Mouse (Mus musculus): ENCODE measurements at regions not wholly inside any gene's neighbourhood (a gene's known extent, or its start where the extent isn't known, plus 50 kb on each side); places are given as distances from the start of the nearest gene placed in this dataset.

DNA sequence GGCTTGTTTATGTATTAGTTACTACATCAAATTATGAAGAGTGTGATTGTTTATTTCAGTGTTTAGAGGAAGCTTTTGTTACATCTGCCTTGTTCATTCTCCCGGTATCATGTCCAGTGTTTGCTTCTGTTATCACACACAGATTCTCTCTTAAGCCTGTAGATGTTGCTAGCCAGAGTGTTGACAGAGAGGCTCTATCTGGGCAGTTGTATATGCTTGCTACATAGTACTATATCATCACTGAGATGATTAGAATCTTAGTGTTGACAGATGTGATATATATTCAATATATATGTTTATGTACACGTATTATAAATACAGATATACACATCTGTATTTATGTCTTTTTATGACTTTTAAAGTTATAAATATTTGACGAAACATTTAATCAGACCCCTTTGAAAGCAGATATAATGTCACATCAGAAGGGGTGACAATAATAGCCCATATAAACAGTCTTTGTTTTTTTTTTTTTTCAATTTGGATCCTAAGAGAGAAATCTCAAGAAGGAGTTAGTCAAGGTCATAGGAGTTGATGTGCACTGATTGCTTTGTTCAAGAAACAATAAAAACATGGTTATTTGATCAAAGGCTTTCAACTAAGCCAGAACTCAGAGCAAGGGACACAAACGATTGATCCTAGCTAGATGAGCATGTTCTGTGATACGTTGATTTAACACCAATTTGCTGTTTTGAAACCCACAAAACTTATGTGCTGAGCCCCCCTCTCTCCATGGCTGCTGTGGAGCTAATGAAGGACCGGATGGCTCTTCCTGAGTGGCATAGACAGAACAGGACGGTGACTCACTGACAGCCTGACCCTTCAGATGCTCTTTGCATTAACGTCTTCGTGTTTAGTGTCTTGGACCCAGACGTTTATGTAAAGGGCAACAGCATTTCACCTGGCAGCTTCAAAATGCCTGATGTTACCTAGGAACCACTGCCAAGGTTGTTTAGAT, 352.8 kb upstream of the Arglu1 start:
- ATAC-seq = no peak

DNA sequence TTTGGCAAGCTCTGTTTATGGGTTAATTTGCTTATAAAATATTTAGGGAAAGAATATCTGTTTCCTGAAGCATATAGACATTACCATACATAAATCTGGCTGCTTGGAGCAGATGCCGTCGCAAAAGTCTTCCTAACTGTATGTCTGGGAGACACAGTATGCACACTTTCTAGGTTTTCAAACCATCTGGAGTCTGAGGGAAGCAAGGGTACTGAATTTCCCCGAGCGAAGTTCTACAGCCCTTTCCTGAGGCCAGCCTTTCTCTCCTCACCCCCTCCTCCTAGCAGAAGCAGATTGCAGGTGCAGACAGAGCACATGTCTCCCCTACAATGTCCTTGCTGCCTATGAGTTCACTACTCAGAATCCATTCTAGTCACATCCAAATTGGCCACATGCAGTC, 338.8 kb upstream of the Arglu1 start:
- ATAC-seq = no peak

DNA sequence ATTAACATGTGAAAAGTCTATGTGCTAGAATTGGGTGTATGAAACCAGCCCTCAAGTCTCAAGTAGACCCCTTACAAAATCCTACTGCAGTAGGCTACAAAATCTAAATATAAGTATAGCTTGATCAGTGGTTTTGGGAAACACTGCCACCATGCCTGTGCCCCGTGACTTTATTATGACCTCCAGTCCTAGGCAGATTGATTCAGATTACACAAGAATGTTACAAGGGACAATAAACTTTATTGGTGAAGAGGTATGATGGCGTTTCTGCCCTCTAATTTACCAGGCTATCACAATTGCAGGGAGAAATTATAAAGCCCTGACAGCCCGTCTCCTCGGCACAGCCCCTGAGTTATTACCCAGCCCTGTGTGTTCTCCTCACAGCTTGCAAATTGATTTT, 337.4 kb upstream of the Arglu1 start:
- no peak for ATAC-seq

DNA sequence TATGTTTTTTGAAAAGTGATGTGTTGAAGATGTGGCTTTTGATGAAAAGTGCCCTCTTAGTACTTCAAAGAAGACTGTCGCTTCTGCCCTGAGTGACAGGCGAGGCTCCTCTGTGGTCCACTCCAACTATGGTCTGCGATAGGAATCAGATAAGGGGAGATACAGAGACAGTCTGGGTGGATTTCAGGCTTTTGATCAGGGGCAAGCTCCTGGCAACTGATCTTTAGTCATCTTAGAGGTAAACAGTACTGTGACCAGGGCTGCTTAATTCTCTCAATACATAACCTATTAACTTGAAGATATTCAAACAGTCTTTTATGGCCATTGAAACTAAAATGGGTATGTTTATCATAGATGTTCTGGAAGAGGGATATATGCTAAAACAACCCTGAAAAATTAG, 335.6 kb upstream of the Arglu1 start:
- no peak for ATAC-seq

DNA sequence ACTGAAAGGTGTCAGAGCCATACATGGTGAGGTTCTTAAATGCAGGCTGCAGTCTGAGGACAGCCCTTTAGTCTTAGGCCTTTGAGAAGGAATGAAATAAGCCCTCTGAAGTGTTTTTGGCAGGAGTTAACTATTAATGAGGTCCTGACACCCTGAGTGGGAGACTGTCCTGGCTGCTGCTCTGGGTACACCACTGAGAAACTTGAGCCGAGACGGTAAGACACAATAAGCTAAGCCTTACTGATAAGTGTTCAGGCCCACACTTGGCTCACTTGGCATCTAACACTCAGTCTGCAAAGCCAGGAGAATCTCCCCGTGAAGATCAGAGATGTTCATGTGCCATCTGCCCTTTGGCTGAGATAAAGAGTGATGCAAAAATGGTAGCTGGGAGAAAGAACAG, 335.1 kb upstream of the Arglu1 start:
- ATAC-seq = no peak

DNA sequence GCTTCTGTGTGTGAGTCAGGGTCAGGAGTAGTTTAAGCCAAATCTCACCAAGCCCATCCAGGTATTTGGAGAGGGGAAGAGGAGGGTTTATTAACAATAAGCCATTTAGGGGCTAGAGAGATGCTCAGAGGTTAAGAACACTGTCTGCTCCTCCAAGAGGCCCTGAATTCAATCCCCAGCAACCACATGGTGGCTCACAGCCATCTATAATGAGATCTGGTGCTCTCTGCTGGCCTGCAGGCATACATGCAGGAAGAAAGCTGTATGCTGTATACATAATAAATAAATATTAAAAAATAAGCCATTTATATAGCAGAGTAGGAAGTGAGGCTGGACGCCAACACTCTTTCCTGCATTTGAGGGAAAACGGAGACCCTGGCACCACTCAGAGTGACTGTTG, 330.4 kb upstream of the Arglu1 start:
- ATAC-seq = no peak

DNA sequence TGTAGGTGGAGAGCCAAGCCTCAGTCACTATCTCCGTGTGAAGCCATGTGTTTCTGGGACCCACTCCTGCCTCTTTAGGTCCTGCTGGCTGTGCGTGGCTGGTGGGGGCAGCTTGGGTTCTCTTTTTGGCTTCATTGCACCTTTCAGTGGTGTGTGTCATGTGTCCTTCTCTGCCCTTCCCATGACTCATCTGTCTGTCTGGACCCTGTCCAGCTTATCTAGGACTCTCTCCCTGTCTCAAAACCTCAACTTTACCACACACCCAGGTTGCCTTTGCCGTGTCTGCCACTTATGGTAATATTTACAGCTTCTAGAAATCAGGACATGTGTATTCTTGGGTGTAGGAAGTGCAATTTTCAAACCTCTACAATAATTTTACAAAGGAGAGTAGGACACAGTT, 329.9 kb upstream of the Arglu1 start:
- no peak for ATAC-seq

DNA sequence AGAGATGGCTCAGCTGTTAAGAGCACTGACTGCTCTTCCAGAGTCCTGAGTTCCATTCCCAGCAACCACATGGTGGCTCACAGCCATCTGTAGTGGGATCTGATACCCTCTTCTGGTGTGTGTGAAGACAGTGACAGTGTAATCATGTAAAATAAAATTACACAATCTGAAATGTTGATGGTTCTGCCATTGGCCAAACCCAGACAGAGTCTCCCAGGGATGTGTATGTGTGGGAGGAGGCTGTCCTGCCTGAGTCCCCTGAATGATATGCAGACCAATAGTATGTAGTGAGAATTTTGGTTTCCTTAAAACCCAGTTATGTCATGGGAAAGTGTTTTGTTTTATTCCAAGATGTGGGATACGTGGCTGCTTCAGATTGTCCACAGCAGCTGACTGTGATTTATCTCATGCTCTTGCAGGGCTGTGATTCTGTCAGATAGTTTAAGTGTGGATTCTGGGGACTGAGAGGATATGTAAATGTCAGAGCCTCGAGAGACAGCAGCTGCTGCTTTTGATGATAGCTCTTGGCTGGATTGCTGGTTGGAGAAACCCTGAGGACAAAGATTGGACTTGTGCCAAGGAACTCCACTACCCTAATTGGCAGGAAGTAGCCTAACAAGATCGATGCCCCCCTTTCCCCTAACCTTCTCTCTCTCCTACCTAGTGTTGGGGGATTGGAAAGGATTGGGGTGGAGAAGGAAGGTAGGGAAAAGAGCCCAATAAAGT, 321.6 kb upstream of the Arglu1 start:
- no peak for ATAC-seq

DNA sequence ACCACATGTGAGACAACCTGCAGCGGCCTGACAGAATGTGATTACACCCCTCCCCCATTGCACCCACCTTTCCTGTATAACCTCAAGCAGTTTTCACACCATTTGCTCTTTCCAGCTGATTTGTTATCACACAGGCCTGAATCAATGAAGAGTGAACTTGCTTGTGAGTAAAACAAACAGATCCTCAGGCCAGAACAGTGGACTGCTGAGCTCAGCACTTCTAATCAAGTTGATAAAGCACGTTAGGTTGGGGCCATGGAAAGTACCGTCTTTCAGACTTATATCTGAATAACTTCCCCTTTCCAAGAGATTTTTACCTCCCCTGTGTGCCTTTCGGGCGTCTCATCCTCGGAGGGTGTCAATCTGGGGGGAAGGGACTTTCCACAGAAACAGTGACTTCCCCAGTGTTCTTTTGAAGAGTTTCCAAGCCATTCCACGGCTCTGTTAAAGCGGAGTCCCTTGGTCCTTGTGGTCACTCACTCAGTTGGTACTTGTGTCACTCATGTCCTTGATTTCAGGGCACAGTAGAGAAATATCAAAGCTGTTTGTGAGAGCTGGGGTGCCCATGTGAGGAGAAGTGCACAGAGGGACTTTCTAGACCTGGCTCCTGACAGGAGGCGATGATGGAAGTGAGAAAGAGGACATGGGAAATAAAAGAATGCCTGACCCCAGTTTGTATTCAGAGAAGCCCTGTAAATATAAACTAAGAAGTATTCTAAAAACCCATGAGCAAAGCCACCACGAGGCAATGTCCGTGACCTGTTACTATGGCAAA, 317.9 kb upstream of the Arglu1 start:
- ATAC-seq = no peak

DNA sequence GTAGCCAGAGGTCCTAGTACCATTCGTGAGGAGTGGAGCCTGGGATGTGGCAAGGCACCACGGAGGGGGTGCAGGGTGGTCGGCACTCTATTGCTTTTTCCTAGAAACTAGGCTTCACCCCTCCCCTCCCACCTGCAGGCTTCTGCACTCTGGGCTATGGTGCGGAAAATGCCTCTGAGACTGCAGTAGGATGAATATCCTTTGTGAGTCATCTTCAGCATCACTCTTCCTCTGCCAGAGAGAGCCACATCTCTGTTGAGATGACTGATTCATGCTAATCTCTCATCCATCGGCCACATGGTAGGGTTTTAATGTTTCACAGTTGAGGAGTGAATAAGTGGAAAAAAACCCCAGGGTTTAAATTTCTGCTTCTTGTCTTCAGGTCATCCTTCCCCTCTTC, 309.6 kb upstream of the Arglu1 start:
- no peak for ATAC-seq

DNA sequence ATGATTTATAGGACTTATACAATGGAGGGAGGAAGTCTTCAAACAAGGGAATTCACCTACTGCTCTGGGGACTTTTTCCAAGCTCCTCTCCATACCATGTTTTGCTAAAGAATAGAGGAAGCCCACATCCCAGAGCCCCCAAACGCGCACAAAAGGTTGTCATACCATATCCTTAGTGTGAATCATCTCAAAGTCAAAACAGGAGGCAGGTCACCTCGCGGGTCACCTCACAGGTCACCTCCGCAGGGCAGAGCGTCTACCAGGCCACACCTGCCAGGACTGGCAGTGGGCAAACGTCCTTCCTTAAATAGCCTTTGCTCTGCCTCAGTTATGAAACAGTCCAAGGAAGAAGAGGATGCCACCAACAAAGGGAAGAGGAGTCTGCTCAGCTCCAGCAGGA, 307.3 kb upstream of the Arglu1 start:
- ATAC-seq = no peak

DNA sequence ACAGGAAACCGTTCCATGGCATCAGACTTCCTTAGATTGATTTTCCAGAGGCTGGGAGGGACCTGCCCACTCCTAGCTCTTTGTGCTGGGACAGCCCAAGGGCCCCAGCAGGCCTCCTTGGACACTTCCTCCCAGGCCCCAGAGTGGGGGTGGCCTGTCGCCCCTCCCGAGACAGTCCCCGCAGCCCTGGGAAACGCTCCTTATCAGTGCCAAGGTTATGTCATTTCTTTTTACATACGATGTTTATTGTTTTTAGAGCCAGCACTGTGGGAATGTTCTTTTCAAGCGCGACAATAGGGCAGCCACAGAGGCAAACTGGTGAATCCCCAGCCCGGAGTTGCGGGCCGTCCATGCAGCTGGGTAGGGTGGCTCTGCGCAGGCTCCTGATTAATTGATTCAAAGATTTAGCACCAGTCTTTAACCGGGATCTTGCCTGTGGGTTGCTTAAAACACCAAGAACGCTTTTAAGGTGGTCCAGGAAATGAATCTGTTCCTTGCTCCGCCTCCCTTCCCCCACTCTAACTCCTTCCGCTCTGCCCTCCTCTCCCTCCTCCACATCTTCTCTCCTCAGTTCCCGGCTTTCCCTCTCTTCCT, 304.4 kb upstream of the Arglu1 start:
- no peak for ATAC-seq

DNA sequence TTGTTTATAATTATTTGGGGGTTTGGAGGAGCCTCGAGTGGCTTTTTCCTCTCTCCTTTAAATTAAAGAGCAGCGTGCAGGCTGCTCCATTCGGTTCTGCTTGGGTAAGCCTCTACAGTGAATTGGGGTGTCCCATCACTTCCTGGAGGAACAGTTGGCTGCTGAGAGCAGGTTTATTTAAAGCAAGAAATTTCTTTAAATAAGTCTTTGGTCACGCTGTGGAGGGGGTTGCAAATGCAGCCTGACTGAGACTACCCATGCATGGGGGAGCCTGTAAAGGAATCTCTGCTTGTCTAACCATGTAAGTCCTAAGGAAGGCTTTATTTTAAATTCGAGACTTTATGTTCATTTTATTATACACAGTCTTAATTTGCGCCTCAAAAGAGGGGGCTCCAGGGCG, 303.7 kb upstream of the Arglu1 start:
- ATAC-seq = no peak

DNA sequence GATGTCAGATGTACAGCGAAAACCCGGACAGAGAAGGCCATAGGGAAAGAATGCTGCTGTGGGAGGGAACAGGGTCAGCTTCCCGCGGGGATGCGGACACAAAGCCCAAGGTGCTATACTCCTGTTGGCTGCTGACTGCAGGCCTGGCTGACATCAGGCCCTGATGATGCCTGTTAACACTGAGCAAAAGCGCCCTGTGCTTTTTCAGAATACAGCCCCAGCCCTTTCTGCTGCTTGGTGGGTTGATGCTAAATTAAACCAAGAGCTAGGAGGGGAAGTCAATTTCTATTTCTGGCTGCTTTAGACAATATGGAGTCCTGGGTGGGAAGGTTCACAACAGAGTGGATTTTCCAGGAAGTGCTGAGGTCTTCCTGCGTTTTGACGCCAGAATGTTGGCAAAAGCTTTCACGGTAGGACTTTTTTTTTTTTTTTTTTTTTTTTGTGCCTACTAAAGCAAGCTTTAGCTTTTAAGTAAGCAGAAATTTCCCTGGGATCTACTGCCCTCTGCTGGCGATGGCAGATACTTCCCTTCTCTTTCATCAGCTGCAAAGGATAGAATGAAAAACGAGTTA, 302.2 kb upstream of the Arglu1 start:
- no peak for ATAC-seq

DNA sequence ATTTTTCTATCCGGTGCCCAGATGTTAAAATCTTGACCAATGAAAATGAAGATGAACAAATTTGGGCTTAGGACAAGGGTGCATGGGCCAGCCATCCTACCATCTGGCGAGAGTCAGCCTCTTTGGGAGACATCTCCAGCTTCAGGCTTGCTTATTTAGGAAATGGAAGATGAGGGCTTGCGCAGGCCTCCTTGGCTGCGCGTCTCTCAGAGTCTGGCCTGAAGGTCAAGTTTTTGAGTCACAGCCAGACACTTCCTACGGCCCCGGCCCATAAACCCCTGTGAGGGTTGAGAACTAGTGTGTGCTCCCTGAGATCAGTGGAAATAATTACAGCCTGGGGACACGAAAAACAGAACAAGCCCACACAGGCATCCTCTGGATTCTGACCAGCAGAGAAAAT, 300.7 kb upstream of the Arglu1 start:
- no peak for ATAC-seq

DNA sequence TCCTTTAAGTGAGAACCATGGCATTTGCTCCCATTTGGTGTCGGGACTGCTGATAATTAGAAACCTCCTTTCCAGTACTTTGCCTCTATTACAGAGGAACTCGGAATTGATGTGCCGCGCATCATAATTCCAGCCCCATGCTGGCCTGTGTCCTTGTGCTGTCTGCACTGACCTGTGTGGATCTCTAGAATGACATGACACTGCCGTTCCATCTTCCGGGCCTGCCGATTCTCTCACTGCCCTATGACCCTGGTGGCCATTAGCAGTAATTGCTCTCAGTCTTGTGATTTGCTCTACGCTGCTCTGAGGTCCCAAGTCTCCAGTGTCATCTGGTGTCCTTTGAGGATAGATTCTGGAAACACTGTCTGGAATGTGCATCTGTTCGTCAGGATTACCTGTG, 295.7 kb upstream of the Arglu1 start:
- no peak for ATAC-seq

DNA sequence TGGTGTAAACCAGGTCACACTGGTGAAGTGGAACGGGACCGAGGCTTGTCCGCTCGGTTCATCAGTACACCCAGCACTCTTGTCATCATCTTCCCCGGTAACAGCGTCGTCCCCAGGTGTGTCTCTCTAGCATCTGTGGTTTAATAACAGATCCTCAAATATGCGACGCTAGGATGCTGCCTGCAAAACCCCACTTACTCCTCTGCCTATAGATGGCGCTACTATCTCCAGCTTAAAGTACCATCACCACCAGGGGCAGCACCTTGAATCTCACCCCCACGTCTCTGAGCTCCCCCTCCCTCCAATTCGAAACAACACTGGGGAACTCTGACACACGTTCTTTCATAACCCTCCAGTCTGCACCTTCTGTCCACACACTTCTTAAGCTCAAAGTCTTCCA, 295.1 kb upstream of the Arglu1 start:
- ATAC-seq = peak; percentile 34

DNA sequence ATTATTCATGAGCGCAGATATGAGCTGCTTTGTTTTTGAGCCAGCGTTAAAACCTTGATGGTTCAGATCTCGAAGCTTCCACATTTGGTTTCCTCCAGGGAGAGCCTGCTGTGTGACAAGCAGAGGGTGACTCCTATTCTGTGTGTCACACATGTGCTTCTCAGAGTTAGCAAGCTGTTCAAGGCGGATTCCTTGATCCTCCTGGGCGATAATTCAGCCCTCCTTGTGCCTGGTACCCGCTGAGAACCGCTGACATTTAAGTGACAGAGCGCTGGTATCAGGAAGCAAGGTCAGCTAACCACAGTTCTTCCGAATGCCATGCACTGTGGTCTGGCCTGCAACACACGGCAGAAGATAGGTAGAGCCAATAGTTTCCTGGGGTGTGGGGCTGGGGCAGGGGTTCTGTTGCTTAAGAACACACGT, 294.5 kb upstream of the Arglu1 start:
- no peak for ATAC-seq

DNA sequence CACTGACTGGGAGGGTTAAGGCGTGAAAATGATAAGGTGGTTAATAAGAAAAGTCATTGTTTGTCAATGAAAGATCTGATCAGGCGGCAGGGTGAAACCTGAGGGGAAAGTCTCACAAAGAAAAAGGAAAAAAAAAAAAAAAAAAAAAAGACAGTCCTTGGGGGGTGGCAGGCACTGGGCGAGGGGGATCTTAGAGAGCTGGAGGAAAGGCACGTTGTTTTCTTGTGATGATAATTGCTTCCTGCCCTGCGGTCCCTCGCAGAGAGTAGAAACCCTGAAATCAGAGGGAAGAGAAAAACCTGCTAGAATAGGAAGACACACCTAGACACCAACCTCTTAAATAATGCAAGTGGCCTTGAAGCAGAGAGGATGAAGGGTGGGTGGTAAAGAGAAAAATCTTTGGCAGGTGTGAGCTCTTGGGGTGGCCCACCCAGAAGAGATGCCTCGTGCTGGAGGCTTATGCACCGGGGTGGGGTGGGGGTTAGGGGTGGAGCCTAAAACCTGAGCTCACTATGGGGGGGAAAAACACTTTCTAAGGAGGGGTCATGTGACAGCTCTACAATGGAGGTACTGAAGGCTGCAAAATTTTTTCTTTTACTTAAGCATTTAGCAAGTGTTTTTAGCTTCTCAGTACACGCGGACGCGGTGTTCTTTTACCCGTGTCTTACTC, 294.0 kb upstream of the Arglu1 start:
- ATAC-seq = no peak

DNA sequence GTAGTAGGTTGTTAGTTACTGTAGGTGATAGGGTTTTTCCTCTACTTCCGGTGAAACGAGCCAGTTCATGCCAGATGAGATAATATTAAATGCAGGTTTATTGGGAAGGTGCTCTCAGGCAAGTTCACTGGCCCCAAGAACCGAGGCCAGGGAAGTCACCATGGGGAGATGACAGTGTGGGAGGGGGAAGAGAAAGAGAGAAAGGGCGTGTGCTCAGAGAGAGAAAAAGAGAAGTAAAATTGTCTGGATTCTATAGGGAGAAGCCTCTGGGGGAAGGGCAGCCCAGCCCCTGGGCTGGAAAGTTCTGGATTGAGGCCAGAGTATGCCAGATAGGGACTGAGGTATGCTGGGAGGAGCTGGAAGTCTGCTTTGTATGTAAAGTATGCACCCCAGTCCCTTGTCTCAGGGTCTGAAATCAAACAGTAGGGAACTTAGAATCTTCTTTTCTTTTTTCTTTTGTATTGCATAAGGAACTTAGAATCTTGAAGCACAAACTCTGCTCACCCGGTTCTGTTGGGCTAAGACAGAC, 292.9 kb upstream of the Arglu1 start:
- no peak for ATAC-seq

DNA sequence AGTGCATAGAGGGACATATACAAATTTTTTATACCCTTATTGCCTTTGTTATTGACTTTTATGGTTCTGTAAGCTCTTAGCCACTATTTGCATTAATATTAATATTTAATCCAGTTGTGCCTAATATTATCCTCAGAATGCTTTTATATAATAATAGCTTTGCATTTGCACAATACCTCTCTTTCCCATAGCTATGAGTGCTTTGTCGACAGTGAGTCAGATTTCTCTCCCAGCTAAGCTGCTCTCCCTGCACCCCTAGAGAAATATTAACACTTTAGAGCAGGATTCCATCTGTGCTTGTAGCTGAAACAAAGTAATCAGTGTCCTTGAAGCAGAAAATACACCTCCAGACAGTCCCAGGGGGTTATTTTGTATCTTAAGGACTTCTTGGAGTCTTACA, 288.6 kb upstream of the Arglu1 start:
- no peak for ATAC-seq

DNA sequence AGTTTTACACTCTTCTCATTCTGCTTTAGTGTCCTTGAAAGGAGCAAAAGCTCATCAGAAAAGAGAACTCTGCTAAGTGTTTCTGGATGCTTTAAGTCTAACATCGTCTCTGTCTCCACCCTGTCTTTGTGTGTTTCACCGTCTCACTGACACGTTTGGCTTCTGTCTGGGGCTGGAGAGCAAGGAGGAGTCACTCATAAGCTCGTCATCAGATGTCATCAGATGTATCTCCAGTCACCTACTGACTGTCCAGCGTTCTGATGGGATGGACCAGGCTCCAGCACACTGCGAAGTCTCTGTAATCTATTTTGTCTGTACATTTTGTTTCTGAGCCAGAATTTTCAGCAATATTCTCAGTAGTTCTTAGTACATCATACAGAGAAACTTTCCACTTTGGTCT, 283.4 kb upstream of the Arglu1 start:
- ATAC-seq = no peak
